Mouse (Mus musculus) MN1 (cell line): Measurements from ENCODE around the gene Slc39a1.
"Not testable (repeated sequence)": the region's sequence is repeated elsewhere in the genome, so short reads cannot be mapped to it uniquely, and the experiment has no call there.

ENCODE experiments used
- DNase-seq: peaks from one replicate; pipeline ENCODE4 v3.0.0-alpha.2; 2016; ENCODE audit warnings: low spot score

Slc39a1 gene

GRCm38 (mm10) chr3:90265932-90266741 is 18.2 kb downstream of the Slc39a1 start:
- DNase-seq: peak; percentile 61

DNA sequence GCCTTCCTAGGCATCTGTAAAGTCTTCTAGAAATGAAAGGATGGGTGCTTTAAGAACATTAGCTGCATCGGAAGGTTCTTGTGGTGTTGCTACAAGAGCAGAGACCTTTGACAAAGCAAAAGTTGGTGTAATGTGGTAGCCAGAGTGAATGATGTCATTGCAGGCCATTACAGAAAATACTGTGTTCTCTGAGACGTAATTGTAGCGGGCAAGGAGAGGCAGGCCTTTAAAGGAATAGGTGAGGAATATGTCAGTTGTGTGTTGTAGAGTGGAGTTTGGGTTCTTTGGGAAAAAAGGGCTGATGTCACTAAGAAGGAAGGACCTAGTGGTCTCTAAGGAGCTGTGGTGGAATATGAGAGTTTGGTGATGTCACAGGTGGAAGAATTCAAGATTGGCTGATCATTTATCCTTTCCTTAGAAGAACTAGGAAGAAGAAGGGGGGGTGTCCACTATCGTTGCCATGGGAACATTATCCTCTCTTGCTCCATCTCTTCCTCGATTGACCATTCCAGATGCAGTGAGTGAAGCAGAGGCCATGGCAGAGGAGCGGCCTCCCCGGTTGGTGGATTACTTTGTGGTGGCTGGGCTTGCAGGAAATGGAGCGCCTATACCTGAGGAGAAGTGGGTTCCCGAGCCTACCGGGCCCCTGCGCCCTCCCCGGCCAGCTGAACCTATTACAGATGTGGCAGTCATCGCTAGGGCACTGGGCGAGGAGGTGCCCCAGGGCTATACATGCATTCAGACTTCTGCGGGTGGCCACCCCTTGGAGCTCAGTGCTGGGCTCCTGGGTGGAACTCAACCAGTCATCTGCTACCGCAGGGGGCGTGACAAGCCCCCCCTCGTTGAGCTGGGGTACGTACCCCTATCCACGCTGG is 19.2 kb downstream of the Slc39a1 start:
- DNase-seq: no peak

GRCm38 (mm10) chr3:90268190-90268589 is 20.2 kb downstream of the Slc39a1 start:
- DNase-seq: no peak

- DNase-seq: no peak
Measured at GRCm38 (mm10) chr3:90268971-90269370, 21.0 kb downstream of the Slc39a1 start.

DNA sequence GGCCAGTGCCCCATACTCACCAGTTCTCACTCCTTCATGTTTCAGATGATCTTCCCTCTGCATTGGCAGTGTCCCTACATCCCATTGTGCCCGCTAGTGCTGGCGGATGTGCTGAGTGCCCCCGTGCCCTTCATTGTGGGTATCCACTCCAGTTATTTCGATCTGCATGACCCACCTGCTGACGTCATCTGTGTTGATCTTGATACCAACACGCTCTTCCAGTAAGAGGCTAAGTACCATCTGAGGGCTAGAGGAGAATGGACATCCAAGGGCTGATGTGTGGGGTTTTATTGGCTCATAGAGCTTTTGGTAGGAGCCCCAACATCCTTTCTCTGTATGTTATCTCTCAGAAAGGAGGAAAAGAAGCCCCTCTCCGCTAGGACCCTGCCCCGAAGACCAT is 22.8 kb downstream of the Slc39a1 start:
- no peak for DNase-seq

DNA sequence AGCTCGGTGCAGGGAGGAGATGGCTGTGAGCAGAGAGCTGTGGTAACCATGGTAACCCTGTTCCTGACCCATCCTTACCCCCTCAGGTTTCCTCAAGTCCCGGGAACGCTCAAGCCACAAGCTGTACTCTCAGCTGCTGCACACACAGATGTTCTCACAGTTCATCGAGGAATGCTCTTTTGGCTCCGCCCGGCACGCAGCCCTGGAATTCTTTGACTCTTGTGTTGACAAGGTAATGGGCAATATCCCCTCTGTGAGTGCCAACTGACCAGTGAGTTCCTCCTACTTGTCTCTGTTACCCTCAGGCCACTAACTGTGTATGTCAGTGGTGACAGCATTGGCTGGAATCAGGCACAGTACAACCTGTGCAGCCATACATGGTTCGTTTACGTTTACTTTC is 24.2 kb downstream of the Slc39a1 start:
- no peak for DNase-seq

DNA sequence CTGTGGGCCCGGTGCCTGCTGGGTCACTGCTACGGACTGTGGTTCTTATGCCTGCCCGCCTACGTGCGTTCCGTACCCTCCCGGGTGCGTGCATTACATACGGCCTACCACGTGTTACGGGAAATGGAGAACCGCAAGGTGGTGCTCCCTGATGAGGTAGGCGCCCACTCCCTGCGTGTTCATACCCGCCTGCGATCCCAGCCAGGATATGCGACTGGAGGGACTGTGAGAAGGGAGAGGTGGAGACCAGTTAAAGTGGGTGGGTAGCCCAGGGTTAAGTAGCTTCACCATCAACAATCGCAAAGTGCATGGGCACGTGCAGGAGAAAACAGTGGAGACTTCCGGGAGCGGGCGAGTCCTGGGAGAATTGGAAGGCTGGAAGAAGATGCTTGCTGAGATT is 25.9 kb downstream of the Slc39a1 start:
- no peak for DNase-seq

GRCm38 (mm10) chr3:90275286-90275685 is 27.3 kb downstream of the Slc39a1 start:
- DNase-seq: no peak

GRCm38 (mm10) chr3:90276858-90277257 is 28.9 kb downstream of the Slc39a1 start:
- DNase-seq: no peak

DNA sequence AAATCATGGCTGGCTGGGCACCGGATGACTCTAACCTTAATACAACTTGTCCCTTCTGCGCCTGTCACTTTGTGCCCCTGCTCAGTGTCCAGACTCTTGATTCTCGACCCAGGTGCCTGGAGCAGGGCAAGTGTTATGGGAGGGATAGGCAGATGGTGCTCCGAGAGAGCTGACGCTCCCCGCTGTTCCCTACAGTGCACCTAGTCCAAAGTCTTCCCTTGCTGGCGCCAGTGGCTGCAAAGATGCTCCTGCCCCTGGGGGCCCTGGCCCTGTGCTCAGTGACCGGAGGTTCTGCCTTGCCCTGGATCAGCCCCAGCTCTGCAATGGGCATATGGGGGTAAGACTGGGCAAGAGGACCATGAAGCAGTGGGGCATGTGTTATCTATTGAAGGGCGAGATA is 29.8 kb downstream of the Slc39a1 start:
- DNase-seq: no peak

DNA sequence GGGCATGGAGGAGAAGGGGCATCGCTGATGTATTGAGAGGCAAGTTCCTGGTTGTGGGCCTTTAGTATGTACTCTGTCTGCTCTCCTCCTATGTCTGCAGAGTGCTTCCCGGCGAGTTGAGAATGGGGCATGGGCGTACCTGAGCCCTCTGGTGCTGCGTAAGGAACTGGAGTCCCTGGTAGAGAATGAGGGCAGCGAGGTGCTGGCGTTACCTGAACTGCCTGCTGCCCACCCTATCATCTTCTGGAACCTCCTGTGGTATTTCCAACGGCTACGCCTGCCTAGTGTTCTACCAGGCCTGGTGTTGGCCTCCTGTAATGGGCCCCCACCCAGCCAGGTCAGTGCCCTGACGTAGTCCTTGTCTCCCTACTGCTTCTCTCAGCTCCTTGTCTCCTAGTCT is 30.2 kb downstream of the Slc39a1 start:
- no peak for DNase-seq

DNA sequence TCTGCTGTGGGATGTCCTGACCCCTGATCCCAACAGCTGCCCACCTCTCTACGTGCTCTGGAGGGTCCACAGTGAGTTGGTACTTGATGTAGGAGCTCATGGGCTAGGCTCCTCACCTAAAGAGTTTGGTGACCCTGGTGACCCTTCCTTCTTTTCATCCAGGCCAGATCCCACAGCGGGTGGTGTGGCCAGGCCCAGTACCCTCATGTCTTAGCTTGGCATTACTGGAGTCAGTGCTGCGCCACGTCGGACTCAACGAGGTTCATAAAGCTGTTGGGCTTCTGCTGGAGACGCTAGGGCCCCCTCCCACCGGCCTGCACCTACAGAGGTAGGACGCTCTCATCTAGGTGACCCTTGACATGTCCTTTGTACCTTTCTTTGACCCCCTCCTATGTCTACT is 31.2 kb downstream of the Slc39a1 start:
- DNase-seq: no peak

GRCm38 (mm10) chr3:90279743-90280142 is 31.8 kb downstream of the Slc39a1 start:
- no peak for DNase-seq

- DNase-seq: no peak
Measured at GRCm38 (mm10) chr3:90280708-90281107, 32.7 kb downstream of the Slc39a1 start.

GRCm38 (mm10) chr3:90284150-90284549 is 36.2 kb downstream of the Slc39a1 start:
- DNase-seq: no peak

GRCm38 (mm10) chr3:90289403-90289802 is 41.4 kb downstream of the Slc39a1 start:
- DNase-seq: not testable (repeated sequence)

- no peak for DNase-seq
Measured at GRCm38 (mm10) chr3:90290602-90291001, 42.6 kb downstream of the Slc39a1 start.

GRCm38 (mm10) chr3:90291982-90292344 is 44.0 kb downstream of the Slc39a1 start:
- peak; percentile 20 for DNase-seq

DNA sequence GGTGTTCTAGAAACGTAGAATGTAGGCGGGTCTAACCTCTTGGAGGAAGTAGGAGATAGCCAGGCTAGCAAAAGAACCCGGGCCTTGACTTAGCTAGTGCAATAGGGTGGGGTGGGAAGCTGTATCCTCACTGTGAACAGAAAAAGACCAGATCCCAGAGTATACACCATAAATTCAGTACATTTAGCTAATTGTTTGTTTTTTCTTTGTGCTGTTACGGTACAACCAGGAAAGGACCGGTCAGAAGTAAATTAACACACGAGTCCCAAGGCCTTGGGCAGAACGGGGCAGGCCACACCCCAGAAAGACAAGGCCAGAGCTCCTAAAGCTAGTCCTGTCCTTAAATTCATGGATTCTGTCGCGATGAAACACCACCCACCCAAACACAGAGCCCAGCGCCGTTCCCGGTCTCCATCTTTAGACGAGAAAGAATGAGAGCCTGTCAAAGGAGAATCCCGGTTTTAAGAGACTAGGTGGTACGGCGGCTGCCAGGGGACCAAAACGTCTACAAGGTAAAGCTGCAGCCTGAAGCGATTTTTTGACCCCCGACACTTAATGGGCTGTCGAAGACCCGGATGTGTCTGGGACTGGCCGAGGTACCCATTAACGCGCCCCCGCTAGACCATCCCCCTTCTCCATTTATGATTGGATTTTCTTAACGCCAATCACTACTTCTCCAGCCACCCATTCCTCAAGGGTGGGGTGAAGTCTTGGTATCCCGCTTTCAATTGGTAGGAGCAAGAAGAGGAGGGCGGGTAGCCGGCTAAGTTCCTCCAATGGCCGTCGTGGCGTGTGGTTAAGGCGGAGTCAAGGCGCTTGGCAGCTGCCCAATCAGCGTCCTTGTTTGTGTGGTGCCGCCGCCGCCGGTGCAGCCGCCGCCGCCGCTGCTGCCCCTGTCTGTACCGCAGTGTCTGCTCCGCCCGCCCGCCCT is 44.6 kb downstream of the Slc39a1 start, which contains the start of gene Gatad2b:
Gene Gatad2b, plus strand, starts transcription at position 834 of the 931 bp plus-strand sequence.
- peak; percentile 100 for DNase-seq

GRCm38 (mm10) chr3:90293352-90294063 is 45.5 kb downstream of the Slc39a1 start:
- peak; percentile 78 for DNase-seq

DNA sequence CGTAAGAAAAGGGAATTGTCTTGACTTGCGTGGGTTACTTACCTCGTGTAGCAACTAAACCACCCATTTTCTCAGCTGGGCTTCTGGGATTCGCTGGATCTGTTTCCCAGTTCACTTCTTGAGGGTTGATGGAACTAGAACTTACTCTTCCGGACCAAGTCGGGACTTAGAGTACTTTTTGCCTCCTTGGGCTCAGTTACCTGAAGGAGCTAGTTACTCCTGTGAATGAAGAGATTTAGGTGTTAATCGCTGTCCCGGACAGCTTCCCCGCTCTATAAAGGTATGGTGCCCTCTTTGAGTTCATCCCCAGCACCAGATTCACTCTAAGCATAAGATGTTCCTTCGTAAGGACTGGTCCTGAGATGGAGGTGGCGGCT is 46.1 kb downstream of the Slc39a1 start:
- peak; percentile 39 for DNase-seq
